Mouse (Mus musculus) liver, embryonic 11.5 days (tissue): ENCODE measurements around the gene Myh8. TPM values are rescaled to one million over a fixed set of nuclear protein-coding genes. Genes with fewer than 3 reads are reported as not detected.
A peak's percentile ranks its signal among the peaks of the same experiment; 100 is the strongest.

Experiments
- ATAC-seq: fragments of 200-750 bp; cut with Nextera tagmentation; replicated peaks from 2 replicates; pipeline ENCODE4 v1.8.0; 2017; ENCODE audit warnings: moderate number of reproducible peaks, mild to moderate bottlenecking, moderate TSS enrichment, moderate library complexity; ENCODE audit not compliant: low FRiP score
- DNase-seq: peaks from one replicate; pipeline ENCODE4 v3.0.0-alpha.2; 2017; ENCODE audit warnings: low spot score
- H3K27ac ChIP-seq: fragments of 300-500 bp; sonication (generic); 2 replicates; pipeline ENCODE4 v1.5.1; 2014; ENCODE audit warnings: mild to moderate bottlenecking, low read depth, low read length, control low read depth
- H3K27me3 ChIP-seq: fragments of 300-500 bp; sonication (generic); replicated peaks from 2 replicates; pipeline ENCODE4 v1.6.1; 2014; ENCODE audit warnings: low read length, mixed read lengths; ENCODE audit not compliant: control insufficient read depth, insufficient read depth
- H3K36me3 ChIP-seq: fragments of 300-500 bp; sonication (generic); 2 replicates; pipeline ENCODE4 v1.6.1; 2014; ENCODE audit warnings: mild to moderate bottlenecking, low read length, moderate library complexity, mixed read lengths; ENCODE audit not compliant: control insufficient read depth, insufficient read depth
- H3K4me1 ChIP-seq: fragments of 300-500 bp; sonication (generic); replicated peaks from 2 replicates; pipeline ENCODE4 v1.6.1; 2014; ENCODE audit warnings: low read length, mixed read lengths; ENCODE audit not compliant: control insufficient read depth, insufficient read depth
- H3K4me2 ChIP-seq: fragments of 300-500 bp; sonication (generic); 2 replicates; pipeline ENCODE4 v1.6.1; 2014; ENCODE audit warnings: mild to moderate bottlenecking, control low read depth, moderate library complexity
- H3K4me3 ChIP-seq: fragments of 300-500 bp; sonication (generic); 2 replicates; pipeline ENCODE4 v1.5.1; 2014; ENCODE audit warnings: low read depth, low read length, control low read depth
- H3K9ac ChIP-seq: fragments of 300-500 bp; sonication (generic); 2 replicates; pipeline ENCODE4 v1.6.1; 2014; ENCODE audit warnings: low read depth, low read length, control low read depth
- H3K9me3 ChIP-seq: fragments of 300-500 bp; sonication (generic); 2 replicates; pipeline ENCODE4 v1.6.1; 2016; ENCODE audit warnings: low read length, inconsistent platforms, mixed read lengths; ENCODE audit not compliant: control insufficient read depth
- WGBS: fragments of 180-500 bp; shearing (Covaris S2); extraction: QIAGEN DNeasy Blood & Tissue Kit; methylation state at CpG from one replicate; pipeline ENCODE4 v1.1.7; 2014; 5-methylcytosine and 5-hydroxymethylcytosine counted together
- polyA plus RNA-seq: library from polyadenylated mRNA; unstranded; fragments of >200 nt; fragmentation: Nextera tagmentation; extraction: Ambion mirVana; gene quantifications from 2 replicates; pipeline ENCODE4 v1.2.1, GENCODE M21; 2014

The Myh8 gene
- polyA plus RNA-seq, 1 experiment from 2014 or later, result not detected

DNA sequence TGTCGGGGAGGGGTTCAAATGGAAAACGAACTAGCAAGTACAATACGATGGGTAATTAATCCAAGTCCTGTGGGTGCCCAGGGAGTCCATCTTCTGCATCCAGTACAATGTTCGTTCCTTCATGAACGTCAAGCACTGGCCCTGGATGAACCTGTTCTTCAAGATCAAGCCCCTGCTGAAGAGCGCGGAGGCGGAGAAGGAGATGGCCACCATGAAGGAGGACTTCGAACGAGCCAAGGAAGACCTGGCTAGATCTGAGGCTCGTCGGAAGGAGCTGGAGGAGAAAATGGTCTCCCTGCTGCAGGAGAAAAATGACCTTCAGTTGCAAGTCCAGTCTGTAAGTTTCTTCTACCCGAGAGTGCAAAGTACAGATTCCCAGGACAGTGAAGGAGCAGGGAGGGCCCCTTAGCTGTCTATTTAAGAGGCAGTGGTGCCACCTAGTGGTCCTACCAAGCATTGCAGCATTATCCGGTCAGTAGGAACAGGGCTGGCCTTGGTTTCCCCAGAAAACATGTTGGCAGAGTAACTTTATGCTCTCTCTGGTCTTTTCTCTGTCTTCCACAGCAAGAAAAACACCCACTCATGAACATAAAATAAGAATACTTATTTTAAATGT, 73.3 kb downstream of the Myh8 start:
- no peaks in the 10 kb centered on the region for H3K9me3 ChIP-seq
- H3K27me3 ChIP-seq, result no peaks in the 10 kb centered on the region
- ATAC-seq (no peak), DNase-seq (peak; percentile 43)
- H3K36me3 ChIP-seq, result no peaks in the 10 kb centered on the region
- H3K4me2 ChIP-seq, result no peak overlapping the region
- no peak overlapping the region for H3K27ac ChIP-seq
- H3K9ac ChIP-seq, result no peak overlapping the region
- H3K4me3 ChIP-seq, result no peak overlapping the region
- 56% methylated on average over 14 of the region's 14 CpGs for WGBS
- no peaks in the 10 kb centered on the region for H3K4me1 ChIP-seq

DNA sequence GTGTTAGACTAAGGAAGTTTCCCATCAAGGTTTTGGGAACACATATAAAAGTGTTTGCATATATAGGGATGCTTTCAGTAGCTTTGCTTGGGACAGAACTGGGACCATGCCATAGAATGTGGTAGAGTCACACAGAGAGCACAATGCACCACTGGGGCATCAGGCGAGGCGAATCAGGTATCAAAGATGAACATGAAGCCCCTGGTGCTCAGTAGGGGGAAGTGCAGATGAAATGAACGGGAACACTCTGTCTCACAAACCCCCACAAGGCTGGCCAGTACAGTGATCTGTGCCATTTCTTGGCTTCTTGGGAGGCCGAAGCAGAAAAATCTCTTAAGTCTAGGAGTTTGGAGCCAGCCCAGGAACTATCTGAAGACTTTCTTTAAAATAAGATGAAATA, 76.1 kb downstream of the Myh8 start:
- Histone ChIP-seq H3K27ac (no peak overlapping the region), H3K36me3 (no peaks in the 10 kb centered on the region), H3K27me3 (no peaks in the 10 kb centered on the region), H3K4me3 (no peak overlapping the region), H3K9me3 (no peaks in the 10 kb centered on the region), H3K4me1 (no peaks in the 10 kb centered on the region), H3K4me2 (no peak overlapping the region), H3K9ac (no peak overlapping the region)
- no peak for ATAC-seq
- DNase-seq, result no peak
- WGBS, result 52% methylated on average over 4 of the region's 4 CpGs

DNA sequence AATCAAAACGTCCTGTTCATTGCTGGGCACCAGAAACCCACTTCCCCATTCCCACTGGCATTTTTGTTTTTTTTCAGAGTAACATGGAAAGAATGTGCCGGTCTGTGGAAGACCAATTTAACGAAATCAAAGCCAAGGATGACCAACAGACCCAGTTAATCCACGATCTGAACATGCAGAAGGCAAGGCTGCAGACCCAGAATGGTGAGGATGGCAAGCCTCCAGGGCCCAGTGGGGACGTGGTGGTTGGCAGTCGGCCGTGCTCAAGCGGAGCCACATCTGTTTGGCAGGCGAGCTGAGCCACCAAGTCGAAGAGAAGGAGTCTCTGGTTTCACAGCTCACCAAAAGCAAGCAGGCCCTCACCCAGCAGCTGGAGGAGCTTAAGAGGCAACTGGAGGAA, 81.1 kb downstream of the Myh8 start:
- WGBS, result 66% methylated on average over 10 of the region's 10 CpGs
- Histone ChIP-seq H3K9ac (no peak overlapping the region), H3K4me2 (no peak overlapping the region), H3K36me3 (no peaks in the 10 kb centered on the region), H3K27ac (no peak overlapping the region), H3K27me3 (no peaks in the 10 kb centered on the region), H3K9me3 (no peaks in the 10 kb centered on the region), H3K4me3 (no peak overlapping the region), H3K4me1 (no peaks in the 10 kb centered on the region)
- ATAC-seq (no peak), DNase-seq (no peak)

Other genes with a start within 250 kb of the Myh8 start
- 17.0 and 18.5 TPM in 2 replicates for gene Adprm, start 224.5 kb upstream of the Myh8 start, polyA plus RNA-seq
- gene Sco1, start 224.5 kb upstream of the Myh8 start, polyA plus RNA-seq, result 18.8 and 20.3 TPM in 2 replicates
- gene Myh3, start 198.8 kb upstream of the Myh8 start, polyA plus RNA-seq, result 0.38 and 0.78 TPM in 2 replicates
- gene Myh2, start 106.1 kb upstream of the Myh8 start, polyA plus RNA-seq, result not detected in 2 replicates
- gene Myh1, start 77.1 kb upstream of the Myh8 start, polyA plus RNA-seq, result 0.07 and 0.13 TPM in 2 replicates
- gene Myh4, start 39.1 kb upstream of the Myh8 start, polyA plus RNA-seq, result not detected in 2 replicates
- gene Myh13, start 44.5 kb downstream of the Myh8 start, polyA plus RNA-seq, result not detected in 2 replicates
- 2.2 and 2.3 TPM in 2 replicates for gene Gas7, start 178.3 kb downstream of the Myh8 start, polyA plus RNA-seq